Mouse (Mus musculus): Measurements from ENCODE around the gene Mob3b. TPM values are rescaled to one million over a fixed set of nuclear protein-coding genes. Genes with fewer than 3 reads are reported as not detected.

Gene Mob3b
- polyA plus RNA-seq, 2 experiments = 1.4 to 2.6 TPM

DNA sequence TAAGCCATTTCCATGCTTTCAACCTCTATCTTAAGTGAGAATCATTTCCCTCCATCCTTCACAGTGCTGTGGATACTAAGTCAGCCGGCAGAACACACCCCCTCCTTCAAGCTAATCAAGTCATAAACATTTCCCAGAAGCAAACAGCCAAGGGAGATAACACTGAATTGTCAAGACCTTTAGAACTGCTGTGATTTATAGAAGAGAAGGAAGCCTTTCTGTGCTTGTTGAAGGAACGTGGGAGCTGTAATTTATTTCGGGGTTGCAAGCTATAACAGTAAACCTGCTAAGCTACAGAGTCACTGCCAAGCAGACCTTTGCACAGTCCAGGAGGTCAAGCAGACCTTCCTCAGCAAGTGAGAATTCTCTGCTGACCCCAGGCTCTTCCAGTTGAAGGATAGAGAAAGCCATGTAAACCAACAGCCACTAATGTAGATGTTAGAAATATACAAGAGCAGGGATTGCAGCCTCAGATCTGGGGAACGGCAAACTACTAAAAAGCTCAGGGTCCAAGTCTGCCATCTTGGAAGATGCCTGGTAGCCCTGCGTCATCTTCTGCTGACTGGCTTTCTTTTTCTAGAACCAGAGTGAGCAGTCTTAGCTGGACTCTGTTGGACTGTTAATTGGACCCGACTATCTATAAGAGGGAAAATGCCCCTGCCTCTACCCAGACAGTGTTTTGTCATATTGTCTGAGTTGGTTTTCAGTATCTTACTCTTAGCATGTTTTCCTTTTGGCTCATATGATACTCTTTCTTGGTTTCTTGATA is 104.9 kb downstream of the Mob3b start:
- H3K9ac ChIP-seq (replicated peaks) = no peak overlapping the region
- H3K9me3 ChIP-seq (ENCODE audit: control insufficient read depth, low read length) = no peaks in the 10 kb centered on the region
- H3K36me3 ChIP-seq (replicated peaks; ENCODE audit: control insufficient read depth, insufficient read depth, low read depth) = no peaks in the 10 kb centered on the region
- H3K4me1 ChIP-seq (replicated peaks; ENCODE audit: control insufficient read depth in 2 of 2, insufficient read depth in 2 of 2, low read length in 1 of 2) = peaks cover 0 to 3% of the 10 kb centered on the region in 2 experiments; a peak in 2 of 4 replicates
- TF ChIP-seq EP300 (IDR thresholded peaks at IDR 0.05; ENCODE audit: low read depth) (no peak), CTCF (IDR thresholded peaks at IDR 0.05; ENCODE audit: low read depth) (no peak)
- no peaks in the 10 kb centered on the region for H3K27me3 ChIP-seq (ENCODE audit: control insufficient read depth, insufficient read depth, low read length)
- no peak overlapping the region for H3K4me3 ChIP-seq (ENCODE audit: insufficient read depth in 1 of 2, low read depth in 2 of 2, low read length in 2 of 2)
- no peak for ATAC-seq (ENCODE audit: insufficient read depth)
- no peak overlapping the region for H3K27ac ChIP-seq
- no peak for DNase-seq (ENCODE audit: low read depth in 3 of 3, low spot score in 3 of 3)
- 39% methylated on average over 6 of the region's 6 CpGs for WGBS (ENCODE audit: insufficient replicate concordance)
- H3K4me2 ChIP-seq (ENCODE audit: low read depth) = no peak overlapping the region

- ATAC-seq (ENCODE audit: insufficient read depth) (no peak), DNase-seq (ENCODE audit: low read depth in 3 of 3, low spot score in 3 of 3) (no peak)
- Histone ChIP-seq H3K9me3 (ENCODE audit: control insufficient read depth, low read length) (no peaks in the 10 kb centered on the region), H3K4me3 (ENCODE audit: insufficient read depth in 1 of 2, low read depth in 2 of 2, low read length in 2 of 2) (no peak overlapping the region), H3K9ac (replicated peaks) (no peak overlapping the region), H3K4me2 (ENCODE audit: low read depth) (no peak overlapping the region), H3K4me1 (replicated peaks; ENCODE audit: control insufficient read depth in 2 of 2, insufficient read depth in 2 of 2, low read length in 1 of 2) (peaks cover 0 to 3% of the 10 kb centered on the region in 2 experiments; a peak in 2 of 4 replicates), H3K27ac (no peak overlapping the region), H3K27me3 (ENCODE audit: control insufficient read depth, insufficient read depth, low read length) (no peaks in the 10 kb centered on the region), H3K36me3 (replicated peaks; ENCODE audit: control insufficient read depth, insufficient read depth, low read depth) (no peaks in the 10 kb centered on the region)
- TF ChIP-seq CTCF (IDR thresholded peaks at IDR 0.05; ENCODE audit: low read depth) (no peak), EP300 (IDR thresholded peaks at IDR 0.05; ENCODE audit: low read depth) (no peak)
- WGBS (ENCODE audit: insufficient replicate concordance) = 54% methylated on average over 7 of the region's 7 CpGs
Observed at GRCm38 (mm10) chr4:35051152-35051551, 106.1 kb downstream of the Mob3b start.

DNA sequence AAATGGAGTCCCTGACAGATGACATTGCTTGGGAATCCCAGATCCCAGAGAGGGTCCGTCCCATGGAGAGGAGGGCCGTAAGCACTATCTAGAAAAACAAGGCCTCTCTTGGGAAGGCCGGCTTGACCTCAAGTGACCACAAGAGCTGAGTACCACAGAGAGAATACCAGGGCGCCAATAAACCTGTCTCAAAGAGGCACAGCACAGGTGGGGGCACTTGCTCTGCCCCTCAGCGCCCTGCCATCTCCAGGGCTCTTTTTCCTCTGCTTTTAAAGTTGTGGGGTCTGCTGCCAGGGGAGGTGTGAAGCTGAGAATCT is 107.6 kb downstream of the Mob3b start:
- WGBS (ENCODE audit: insufficient replicate concordance) = 56% methylated on average over 5 of the region's 5 CpGs
- Histone ChIP-seq H3K9ac (replicated peaks) (no peak overlapping the region), H3K9me3 (ENCODE audit: control insufficient read depth, low read length) (no peaks in the 10 kb centered on the region), H3K27me3 (ENCODE audit: control insufficient read depth, insufficient read depth, low read length) (no peaks in the 10 kb centered on the region), H3K27ac (no peak overlapping the region), H3K4me2 (ENCODE audit: low read depth) (no peak overlapping the region), H3K36me3 (replicated peaks; ENCODE audit: control insufficient read depth, insufficient read depth, low read depth) (no peaks in the 10 kb centered on the region), H3K4me3 (ENCODE audit: insufficient read depth in 1 of 2, low read depth in 2 of 2, low read length in 2 of 2) (no peak overlapping the region), H3K4me1 (replicated peaks; ENCODE audit: control insufficient read depth in 2 of 2, insufficient read depth in 2 of 2, low read length in 1 of 2) (peaks cover 0 to 3% of the 10 kb centered on the region in 2 experiments; a peak in 2 of 4 replicates)
- no peak for ATAC-seq (ENCODE audit: insufficient read depth)
- TF ChIP-seq EP300 (IDR thresholded peaks at IDR 0.05; ENCODE audit: low read depth) (no peak), CTCF (IDR thresholded peaks at IDR 0.05; ENCODE audit: low read depth) (no peak)
- DNase-seq (ENCODE audit: low read depth in 3 of 3, low spot score in 3 of 3) = no peak

DNA sequence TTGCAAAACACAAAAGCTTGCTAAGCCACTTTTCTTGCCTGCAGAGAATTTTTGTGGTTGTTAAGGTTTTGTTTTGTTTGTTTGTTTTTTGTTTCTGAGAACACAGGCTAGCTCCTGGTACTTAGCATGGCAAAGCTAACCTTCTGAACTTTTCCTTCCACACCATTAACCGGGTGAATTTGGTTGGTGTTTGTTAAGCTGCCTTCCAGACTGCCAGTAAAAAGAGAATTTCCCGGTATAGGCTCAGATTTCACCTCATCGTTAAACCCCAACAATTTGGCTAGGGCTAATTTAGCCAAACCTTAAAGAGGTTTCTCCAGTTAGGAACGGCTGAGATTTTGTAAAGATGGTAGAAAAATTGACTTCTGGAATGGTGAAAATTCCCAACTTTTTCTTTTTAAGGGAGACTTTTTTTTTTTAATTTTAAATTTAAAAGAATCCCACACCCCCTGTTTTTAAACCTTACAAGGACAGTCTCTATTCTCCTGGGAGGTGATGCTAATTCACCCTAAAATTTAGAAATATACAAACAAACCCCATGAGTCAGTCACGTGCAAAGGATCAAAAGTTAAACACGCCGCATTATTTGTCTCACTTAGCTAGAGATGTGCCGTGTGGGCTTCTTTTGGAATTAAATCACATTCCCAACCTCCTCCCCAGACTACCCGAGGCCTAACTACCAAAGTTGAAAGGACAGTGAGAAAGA is 108.1 kb downstream of the Mob3b start:
- 50% methylated on average over 9 of the region's 9 CpGs for WGBS (ENCODE audit: insufficient replicate concordance)
- DNase-seq (ENCODE audit: low read depth in 3 of 3, low spot score in 3 of 3) = no peak
- H3K27ac ChIP-seq = no peak overlapping the region

GRCm38 (mm10) chr4:35040896-35041295 is 116.4 kb downstream of the Mob3b start:
- Histone ChIP-seq H3K4me2 (ENCODE audit: low read depth) (no peak overlapping the region), H3K4me3 (ENCODE audit: insufficient read depth in 1 of 2, low read depth in 2 of 2, low read length in 2 of 2) (no peak overlapping the region), H3K9ac (replicated peaks) (no peak overlapping the region), H3K9me3 (ENCODE audit: control insufficient read depth, low read length) (no peaks in the 10 kb centered on the region), H3K4me1 (replicated peaks; ENCODE audit: control insufficient read depth in 2 of 2, insufficient read depth in 2 of 2, low read length in 1 of 2) (no peaks in the 10 kb centered on the region), H3K27me3 (ENCODE audit: control insufficient read depth, insufficient read depth, low read length) (no peaks in the 10 kb centered on the region), H3K27ac (no peak overlapping the region), H3K36me3 (replicated peaks; ENCODE audit: control insufficient read depth, insufficient read depth, low read depth) (no peaks in the 10 kb centered on the region)
- ATAC-seq (ENCODE audit: insufficient read depth) (no peak), DNase-seq (ENCODE audit: low read depth in 3 of 3, low spot score in 3 of 3) (no peak)
- 71% methylated on average over 5 of the region's 5 CpGs for WGBS (ENCODE audit: insufficient replicate concordance)
- TF ChIP-seq CTCF (IDR thresholded peaks at IDR 0.05; ENCODE audit: low read depth) (no peak), EP300 (IDR thresholded peaks at IDR 0.05; ENCODE audit: low read depth) (no peak)

More for the DNA sequence above, 108.1 kb downstream of the Mob3b start:
- no peak overlapping the region for H3K4me2 ChIP-seq (ENCODE audit: low read depth)
- H3K9me3 ChIP-seq (ENCODE audit: control insufficient read depth, low read length) = no peaks in the 10 kb centered on the region
- no peak for TF ChIP-seq CTCF (IDR thresholded peaks at IDR 0.05; ENCODE audit: low read depth)
- H3K4me1 ChIP-seq (replicated peaks; ENCODE audit: control insufficient read depth in 2 of 2, insufficient read depth in 2 of 2, low read length in 1 of 2) = peaks cover 0 to 3% of the 10 kb centered on the region in 2 experiments; a peak in 2 of 4 replicates
- H3K4me3 ChIP-seq (ENCODE audit: insufficient read depth in 1 of 2, low read depth in 2 of 2, low read length in 2 of 2) = no peak overlapping the region
- no peaks in the 10 kb centered on the region for H3K27me3 ChIP-seq (ENCODE audit: control insufficient read depth, insufficient read depth, low read length)
- H3K36me3 ChIP-seq (replicated peaks; ENCODE audit: control insufficient read depth, insufficient read depth, low read depth) = no peaks in the 10 kb centered on the region
- H3K9ac ChIP-seq (replicated peaks) = no peak overlapping the region
- ATAC-seq (ENCODE audit: insufficient read depth) = no peak
